Mouse (Mus musculus) cortical plate, adult 2 months (tissue): Measurements from ENCODE around the gene Myl7.

ENCODE experiments used
- CTCF ChIP-seq: fragments of 200-500 bp; IDR thresholded peaks from 2 replicates; pipeline ENCODE4 v1.5.1; 2011; ENCODE audit warnings: mild to moderate bottlenecking, control low read depth, low read length; ENCODE audit not compliant: insufficient read depth; ENCODE audit errors: extremely low read depth
- POLR2A ChIP-seq: fragments of 200-500 bp; IDR thresholded peaks from 2 replicates; pipeline ENCODE4 v1.6.1; 2011; ENCODE audit warnings: mild to moderate bottlenecking, low read length, control low read depth; ENCODE audit not compliant: insufficient read depth; ENCODE audit errors: extremely low read depth

- TF ChIP-seq POLR2A (no peak), CTCF (no peak)
Measured at GRCm38 (mm10) chr11:5899286-5899685, 704 bp upstream of the Myl7 start.
